Mouse (Mus musculus): ENCODE data around the gene Gm13275.
"Not testable (repeated sequence)": the region's sequence is repeated elsewhere in the genome, so short reads cannot be mapped to it uniquely, and the experiment has no call there.

Gm13275 gene

GRCm38 (mm10) chr4:88799365-88799764 lies 5.1 kb downstream of the Gm13275 start, which contains the start of gene Gm13285:
TSS of gene Gm13285 (plus strand) at chr4:88799665.
- DNase-seq: not testable (repeated sequence)

GRCm38 (mm10) chr4:88802954-88803353 lies 8.7 kb downstream of the Gm13275 start, which contains the start of gene Gm13287:
TSS of gene Gm13287 (plus strand) at chr4:88803254.
- not testable (repeated sequence) for DNase-seq

GRCm38 (mm10) chr4:88805231-88805630 lies 10.9 kb downstream of the Gm13275 start, which contains the start of gene Gm13288:
TSS of gene Gm13288 (plus strand) at chr4:88805531.
- DNase-seq: not testable (repeated sequence)

GRCm38 (mm10) chr4:88805761-88806160 lies 11.5 kb downstream of the Gm13275 start:
- peak; percentile 17 for DNase-seq

GRCm38 (mm10) chr4:88815928-88816327 lies 21.6 kb downstream of the Gm13275 start, which contains the start of gene Ifna7:
TSS of gene Ifna7 (plus strand) at chr4:88816228.
- DNase-seq: no peak

- DNase-seq: no peak
Measured at GRCm38 (mm10) chr4:88819659-88820058, 25.4 kb downstream of the Gm13275 start, which contains the start of gene Ifna11. TSS of gene Ifna11 (plus strand) at chr4:88819959.

GRCm38 (mm10) chr4:88822995-88823394 lies 28.7 kb downstream of the Gm13275 start:
- no peak for DNase-seq

- DNase-seq: not testable (repeated sequence)
Measured at GRCm38 (mm10) chr4:88827116-88827515, 32.8 kb downstream of the Gm13275 start, which contains the start of gene Ifna6. TSS of gene Ifna6 (plus strand) at chr4:88827416.

GRCm38 (mm10) chr4:88830523-88830922 lies 36.2 kb downstream of the Gm13275 start:
- no peak for DNase-seq

GRCm38 (mm10) chr4:88835225-88835624 lies 40.9 kb downstream of the Gm13275 start, which contains the start of gene Ifna5:
TSS of gene Ifna5 (plus strand) at chr4:88835525.
- DNase-seq: not testable (repeated sequence)

- DNase-seq: no peak
Measured at GRCm38 (mm10) chr4:88838828-88839227, 44.5 kb downstream of the Gm13275 start.

GRCm38 (mm10) chr4:88840058-88840457 lies 45.8 kb downstream of the Gm13275 start:
- DNase-seq: no peak

GRCm38 (mm10) chr4:88841438-88841911 lies 47.2 kb downstream of the Gm13275 start, which contains the start of gene Ifna4:
TSS of gene Ifna4 (plus strand) at chr4:88841861.
- DNase-seq: no peak

Measured in cerebellum, adult 11 months (tissue).